Mouse (Mus musculus): ENCODE measurements around the gene Ccdc74a. TPM values are rescaled to one million over a fixed set of nuclear protein-coding genes. Genes with fewer than 3 reads are reported as not detected.
A peak's percentile ranks its signal among the peaks of the same experiment; 100 is the strongest.

Ccdc74a gene
- total RNA-seq, 2 experiments from 2014 or later = 25.5 to 25.8 TPM

DNA sequence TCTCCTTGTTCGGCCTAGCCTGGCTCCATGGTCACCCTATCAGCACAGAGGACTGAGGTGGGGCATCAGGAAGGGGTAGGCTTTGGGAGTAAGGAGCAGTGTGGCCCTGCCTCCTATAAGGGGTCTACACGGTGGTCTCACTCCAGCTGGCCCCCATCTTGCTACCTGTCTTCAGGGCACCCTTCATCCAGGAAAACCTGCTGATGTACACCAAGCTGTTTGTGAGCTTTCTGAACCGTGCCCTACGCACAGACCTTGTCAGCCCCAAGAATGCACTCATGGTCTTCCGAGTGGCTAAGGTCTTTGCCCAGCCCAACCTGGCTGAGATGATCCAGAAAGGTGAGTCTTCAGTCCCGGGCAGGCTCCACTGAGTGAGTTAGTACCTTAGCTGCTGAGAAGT is 6.3 kb upstream of the Ccdc74a start:
- DNase-seq (ENCODE audit: low spot score in 2 of 2) = no peak
- intact Hi-C loops (cut with DNase I) = no loop called here

DNA sequence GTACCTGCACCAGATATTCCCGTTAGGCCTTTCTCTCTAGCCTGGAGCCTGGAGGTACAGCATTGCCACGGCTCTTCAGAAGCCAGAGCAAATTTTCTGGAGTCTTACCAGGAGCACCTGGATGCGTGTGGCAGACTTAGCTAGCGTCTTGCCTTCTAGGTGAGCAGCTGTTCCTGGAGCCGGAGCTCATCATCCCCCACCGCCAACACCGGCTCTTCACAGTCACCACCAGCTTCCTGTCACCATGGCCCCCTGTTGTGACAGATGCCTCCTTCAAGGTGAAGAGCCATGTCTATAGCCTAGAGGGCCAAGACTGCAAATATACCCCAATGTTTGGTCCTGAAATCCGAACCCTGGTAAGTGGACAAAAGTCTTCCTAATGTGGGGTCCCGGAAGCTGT is 5.6 kb upstream of the Ccdc74a start:
- intact Hi-C loops (cut with DNase I) = no loop called here
- no peak for DNase-seq (ENCODE audit: low spot score in 2 of 2)

DNA sequence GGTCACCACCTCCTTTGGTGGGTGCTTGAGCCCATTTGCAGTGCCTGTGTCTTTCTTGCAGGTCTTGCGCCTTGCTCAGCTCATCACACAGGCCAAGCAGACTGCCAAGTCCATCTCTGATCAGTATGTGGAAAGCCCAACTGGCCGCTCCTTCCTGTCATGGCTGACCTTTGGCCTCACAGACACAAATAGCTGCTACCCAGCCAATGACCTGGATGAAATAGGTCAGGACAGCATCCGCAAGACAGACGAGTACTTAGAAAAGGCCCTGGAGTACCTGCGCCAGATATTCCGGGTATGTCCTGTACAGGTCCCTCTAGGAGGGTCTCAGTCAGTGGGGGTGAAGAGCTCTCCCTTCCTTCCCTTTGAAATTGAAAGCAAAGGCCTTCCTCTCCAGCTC is 5.0 kb upstream of the Ccdc74a start:
- no peak for DNase-seq (ENCODE audit: low spot score in 2 of 2)
- intact Hi-C loops (cut with DNase I) = no loop called here

DNA sequence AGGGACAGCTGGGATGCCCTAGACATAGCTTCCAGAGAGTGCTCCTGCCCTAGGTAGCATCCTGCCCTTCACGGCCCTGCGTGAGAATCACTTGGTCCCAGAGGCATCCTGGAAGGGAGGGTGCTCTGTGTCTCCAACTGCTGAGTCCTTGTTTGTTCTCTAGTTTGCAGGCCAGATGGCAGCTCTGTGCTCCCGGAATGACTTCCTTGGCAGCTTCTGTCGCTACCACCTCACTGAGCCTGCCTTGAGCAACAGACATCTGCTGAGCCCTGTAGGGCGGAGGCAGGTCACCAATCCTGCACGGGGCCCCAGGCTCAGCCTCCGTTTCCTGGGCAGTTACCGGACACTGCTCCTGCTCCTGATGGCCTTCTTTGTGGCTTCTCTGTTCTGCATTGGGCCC is 4.0 kb upstream of the Ccdc74a start:
- intact Hi-C loops (cut with DNase I) = no loop called here
- DNase-seq (ENCODE audit: low spot score in 2 of 2) = no peak

DNA sequence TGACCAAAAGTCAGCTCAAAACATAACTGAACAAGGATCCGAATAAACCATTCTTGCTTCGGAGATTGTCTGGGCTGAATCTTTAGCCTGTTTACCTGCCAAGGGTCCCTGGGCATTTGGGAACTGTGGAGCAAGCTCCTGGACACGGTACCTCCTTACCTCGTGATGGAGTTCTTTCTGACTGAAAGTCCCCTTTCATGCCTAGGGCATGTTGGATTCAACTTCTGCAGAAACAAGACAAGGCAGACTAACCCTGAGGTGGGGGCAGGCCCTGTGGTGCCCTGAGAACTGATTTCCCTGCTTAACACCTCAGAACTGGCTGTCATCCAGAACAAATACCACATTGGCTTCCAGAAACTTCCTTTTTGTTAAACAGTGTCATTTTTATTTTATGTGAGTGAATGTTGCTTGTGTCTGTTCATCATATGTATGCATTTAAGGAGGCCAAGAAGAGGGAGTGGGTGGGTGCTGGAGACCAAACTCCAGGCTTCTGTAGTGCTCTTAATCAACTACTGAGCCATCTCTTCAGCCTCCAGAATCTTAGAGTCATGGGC is 2.8 kb upstream of the Ccdc74a start:
- no peak for DNase-seq (ENCODE audit: low spot score in 2 of 2)
- intact Hi-C loops (cut with DNase I) = no loop called here

DNA sequence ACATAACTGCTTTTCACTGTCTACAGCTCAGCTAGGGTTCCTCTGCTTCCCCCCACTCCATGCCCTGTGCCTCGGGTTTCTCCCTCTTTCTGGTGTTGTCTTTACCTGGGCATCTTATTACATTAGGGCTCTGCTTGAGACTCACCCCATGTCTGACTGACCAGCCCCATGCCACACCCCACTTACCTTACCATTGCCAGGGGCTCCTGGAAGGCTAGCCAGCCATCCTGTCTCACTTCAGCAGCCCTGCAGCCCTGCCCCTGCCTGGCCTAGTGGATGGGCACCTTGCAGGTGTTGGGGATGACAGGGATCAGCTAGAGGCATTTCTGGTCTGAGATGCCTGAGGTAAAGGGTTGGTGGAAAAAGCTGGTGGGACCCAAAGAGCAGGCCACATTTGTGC is 886 bp downstream of the Ccdc74a start:
- intact Hi-C loops (cut with DNase I) = loop anchor here (5.0 kb wide), 1 partner anchor 75 kb away; no protein-coding TSS in a partner anchor

DNA sequence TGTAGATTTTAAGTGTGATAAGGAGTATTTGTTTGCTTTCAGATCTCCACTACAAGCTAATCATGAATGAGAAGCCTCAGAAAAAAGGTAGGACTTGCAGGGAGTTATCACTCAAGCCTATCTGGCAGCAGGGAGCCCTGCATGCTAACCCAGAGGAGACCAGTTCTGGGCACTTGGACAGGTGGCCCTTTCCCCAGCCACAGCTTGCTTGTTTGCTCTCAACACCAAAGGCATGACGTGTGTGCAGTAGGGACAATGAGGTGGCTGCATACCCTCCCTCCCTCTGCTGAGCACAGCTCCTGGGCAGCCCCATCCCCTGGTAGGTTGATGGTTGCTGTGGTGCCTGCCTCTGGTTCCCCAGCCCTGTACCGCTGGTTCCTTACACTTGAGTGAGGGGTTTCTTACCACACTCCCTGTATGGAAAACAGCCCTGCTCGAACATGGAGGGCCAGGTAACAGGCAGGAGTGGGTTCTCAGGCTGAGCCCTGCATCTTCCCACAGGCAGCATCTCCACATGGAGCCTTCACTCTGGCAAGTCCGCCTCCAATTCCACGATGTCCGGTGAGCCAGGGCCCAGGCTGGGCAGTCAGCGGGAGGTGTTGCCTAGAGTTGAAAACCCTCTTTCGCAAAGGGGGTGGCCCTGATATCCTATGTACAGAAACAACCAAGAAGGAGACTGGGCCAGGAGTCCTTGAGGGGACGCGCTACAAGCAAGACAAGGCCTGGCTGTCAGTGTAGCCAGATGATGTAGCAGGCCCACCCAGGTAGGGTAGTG is 1.5 kb downstream of the Ccdc74a start:
- intact Hi-C loops (cut with DNase I) = loop anchor here (5.0 kb wide), 1 partner anchor 75 kb away; no protein-coding TSS in a partner anchor
- DNase-seq (ENCODE audit: low spot score in 2 of 2) = no peak

More for the DNA sequence above, 886 bp downstream of the Ccdc74a start:
- no peak for DNase-seq (ENCODE audit: low spot score in 2 of 2)

DNA sequence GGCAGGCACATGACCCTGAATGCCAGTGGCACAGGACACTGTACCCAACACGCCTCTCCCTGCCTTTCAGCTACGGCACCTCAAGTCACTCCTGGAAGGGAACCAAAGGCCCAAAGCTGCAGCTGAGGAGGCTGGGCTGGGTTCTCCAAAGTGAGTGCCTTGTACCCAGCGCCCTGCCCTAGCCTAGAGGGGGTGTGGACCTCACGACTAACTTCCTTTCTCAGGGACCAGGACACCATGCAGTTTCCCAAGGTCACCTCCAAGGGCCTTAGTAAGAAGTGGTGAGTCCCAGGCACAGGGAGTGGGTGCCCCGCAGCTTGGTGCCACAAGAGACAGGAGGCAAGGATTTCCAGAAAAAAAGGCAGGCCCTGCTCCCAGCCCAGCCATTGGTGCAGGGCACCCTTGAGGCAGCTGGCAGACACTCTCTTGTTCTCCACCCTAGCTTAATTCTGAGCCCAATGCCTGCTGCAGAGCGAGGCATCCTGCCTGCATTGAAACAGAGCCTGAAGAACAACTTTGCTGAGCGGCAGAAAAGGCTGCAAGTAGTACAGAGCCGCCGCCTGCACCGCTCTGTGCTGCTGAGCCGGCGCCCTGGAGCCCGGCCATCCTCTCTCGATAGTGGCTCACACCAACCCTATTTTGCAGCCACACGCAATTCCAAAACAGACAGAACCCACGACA is 3.8 kb downstream of the Ccdc74a start:
- DNase-seq (ENCODE audit: low spot score in 2 of 2) = peak in 1 of 2 experiments; percentile 45
- intact Hi-C loops (cut with DNase I) = loop anchor here (5.0 kb wide), 1 partner anchor 72 kb away; no protein-coding TSS in a partner anchor

DNA sequence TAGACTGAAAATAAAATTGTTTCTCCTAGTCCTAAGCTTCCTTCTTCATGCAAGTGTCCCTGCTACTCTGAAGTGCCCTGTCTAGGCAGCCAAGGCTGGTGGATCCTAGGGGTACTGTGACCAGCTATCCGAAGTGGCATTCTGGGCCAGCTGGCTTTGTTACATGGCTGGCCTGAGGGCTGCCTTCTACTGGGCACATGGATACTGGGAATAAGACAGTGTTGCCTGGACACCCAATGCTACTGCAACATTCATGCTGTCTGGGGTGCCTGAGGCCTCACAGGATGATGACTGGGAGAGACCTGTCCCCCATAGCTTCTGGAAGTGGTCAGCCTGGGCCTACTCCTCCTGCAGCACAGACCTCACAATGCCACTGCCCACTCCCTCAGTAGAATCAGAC is 4.4 kb downstream of the Ccdc74a start:
- DNase-seq (ENCODE audit: low spot score in 2 of 2) = no peak
- intact Hi-C loops (cut with DNase I) = no loop called here

DNA sequence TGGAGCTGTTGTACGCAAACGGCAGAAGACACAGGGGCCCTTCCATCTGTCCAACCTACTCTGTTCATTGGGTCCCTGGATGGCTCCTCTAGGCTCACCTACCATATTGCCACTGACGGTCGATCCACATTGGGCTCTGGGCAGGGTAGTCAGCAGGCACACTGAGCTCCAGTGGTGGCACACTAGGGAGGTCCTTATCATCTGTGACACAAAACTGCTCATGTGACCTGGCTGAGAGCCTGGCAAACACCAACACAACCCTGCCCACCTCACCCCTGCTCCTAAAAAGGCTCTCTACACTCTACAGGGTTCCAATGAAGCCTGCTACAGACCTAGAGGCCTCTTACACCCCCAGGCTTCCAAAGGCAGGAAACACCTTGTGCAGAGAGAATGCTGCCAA is 6.3 kb downstream of the Ccdc74a start:
- intact Hi-C loops (cut with DNase I) = no loop called here
- no peak for DNase-seq (ENCODE audit: low spot score in 2 of 2)

DNA sequence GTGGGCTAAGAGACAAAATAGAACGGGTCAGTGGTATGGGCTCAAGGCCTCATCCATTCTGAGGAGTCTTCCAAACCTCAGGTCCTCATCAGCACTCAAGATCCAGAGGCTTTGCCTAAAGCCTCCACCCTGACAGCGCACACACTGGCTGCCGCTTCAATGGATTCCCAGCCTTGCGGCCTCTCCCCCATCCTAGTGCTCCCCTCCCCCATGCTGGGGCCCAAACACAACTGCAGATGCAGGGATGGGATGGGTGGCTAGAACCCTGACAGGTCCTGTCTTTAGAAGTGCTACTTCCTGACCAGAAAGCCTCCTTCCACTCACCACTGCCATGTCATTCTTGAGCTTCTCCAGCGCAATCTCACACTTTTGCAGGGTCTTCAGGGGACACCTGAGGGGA is 7.3 kb downstream of the Ccdc74a start:
- intact Hi-C loops (cut with DNase I) = no loop called here
- no peak for DNase-seq (ENCODE audit: low spot score in 2 of 2)

DNA sequence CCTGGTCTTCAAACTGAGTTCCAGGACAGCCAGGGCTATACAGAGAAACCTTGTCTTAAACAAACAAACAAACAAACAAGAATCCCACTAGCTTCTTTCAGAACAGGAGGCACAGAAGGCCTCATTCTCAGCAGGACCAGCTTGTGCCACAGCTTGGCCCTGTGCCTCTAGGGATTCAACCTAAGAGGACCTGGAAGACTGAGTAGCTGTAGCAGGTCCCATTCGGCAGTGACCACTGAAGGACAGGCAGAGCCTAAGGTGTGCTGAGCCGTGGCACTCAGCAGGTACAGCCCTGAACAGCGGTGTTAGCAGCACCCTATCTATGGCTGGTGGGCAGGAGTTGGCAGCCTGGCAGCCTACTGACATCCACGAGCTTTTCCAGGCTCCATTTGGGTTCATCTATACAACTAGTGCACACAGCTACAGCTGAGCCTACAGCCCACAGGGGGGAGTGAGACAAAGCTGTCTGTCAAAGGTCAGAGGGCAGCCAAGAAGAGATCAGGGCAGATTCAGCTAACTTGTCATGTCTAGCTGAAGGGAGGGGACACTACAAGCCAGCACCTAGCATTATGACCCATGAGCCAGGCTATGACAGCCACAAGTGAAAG is 8.0 kb downstream of the Ccdc74a start:
- intact Hi-C loops (cut with DNase I) = no loop called here
- DNase-seq (ENCODE audit: low spot score in 2 of 2) = no peak

DNA sequence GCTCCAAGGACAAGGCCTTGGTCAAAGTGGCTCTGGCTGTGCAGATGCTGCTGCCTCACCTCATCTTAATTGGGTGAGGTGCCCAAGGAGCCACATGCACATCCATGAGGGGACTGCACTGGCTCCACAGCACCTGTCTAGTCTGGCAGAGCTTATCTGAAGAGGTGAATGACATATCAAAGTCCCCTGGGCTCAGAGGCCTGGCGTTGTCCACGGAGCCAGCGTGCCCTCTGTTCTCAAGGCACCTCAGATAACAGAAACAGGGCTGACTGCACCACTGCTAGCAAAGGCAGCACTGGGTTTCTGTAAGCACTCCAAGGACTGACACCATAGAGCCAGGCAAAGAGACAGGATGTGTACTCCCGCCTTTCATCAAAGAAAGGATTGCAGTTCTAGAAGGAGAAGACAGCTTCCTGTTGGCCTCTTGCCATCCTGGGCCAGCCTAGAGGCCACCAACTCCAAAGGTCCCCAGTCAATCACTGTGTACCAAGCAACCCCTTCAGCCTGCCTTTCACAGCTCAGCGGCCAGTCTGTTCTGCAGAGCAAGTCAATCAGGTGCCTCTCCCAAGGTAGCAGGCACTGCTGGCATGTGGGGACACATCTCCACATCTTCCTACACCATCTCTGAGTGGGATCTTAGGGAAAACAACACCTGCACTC is 10.1 kb downstream of the Ccdc74a start:
- intact Hi-C loops (cut with DNase I) = no loop called here
- no peak for DNase-seq (ENCODE audit: low spot score in 2 of 2)

DNA sequence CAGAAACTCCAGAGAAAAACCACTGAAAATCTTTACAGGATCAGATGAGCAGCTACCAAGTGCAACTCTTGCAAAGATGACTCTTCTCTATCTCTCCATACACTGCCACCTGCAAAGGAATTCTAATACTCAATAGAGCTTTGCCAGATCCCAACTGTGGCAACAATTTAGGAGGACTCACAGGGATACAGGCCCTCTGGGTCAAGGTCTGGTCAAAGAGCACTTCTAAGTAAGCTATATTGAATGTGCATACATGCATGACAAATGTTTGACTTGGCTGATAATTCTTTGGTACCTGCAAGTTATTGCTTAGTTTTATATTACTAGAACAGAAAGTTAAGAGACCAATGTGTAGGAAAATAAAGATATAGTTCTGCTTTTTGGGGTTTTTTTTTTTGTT is 19.3 kb downstream of the Ccdc74a start:
- intact Hi-C loops (cut with DNase I) = no loop called here
- no peak for DNase-seq (ENCODE audit: low spot score in 2 of 2)

DNA sequence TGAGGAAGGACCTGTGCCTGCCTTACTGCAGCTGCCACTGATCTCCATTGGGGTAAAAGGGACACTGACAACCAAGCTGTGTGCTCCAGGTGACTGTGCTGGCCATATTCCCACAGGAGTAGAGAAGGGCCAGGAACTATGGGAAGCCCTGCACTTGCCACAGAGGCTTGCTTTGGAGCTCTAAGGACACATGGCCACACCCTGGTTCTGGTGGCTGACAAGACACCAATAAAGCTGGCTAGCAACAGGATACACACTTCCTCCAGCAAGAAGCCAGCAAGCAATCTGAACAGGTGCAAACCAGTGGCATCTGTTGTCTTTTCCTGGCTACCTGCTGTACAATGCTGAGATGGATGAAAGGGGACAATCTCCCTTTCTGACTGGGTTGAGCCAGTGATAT is 23.6 kb downstream of the Ccdc74a start:
- intact Hi-C loops (cut with DNase I) = no loop called here

DNA sequence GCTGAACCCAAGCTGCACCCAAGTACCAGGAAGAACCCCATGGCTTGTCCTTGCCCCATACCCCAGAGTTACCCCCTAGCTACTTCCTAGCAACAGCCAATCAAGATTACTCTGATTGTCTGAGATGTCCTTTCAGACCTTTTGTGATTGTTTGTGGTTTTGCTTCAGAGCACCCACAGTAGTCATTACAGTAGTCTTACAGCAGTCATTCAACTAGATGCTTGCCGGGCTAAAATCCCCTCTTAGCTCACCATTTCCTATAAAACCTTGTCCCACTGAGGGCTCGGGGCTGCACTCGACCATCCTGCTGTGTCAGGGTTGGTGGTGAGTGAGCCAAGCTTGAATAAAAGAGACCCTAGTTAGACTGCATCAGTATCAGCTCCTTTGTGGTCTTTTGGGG is 48.6 kb downstream of the Ccdc74a start:
- intact Hi-C loops (cut with DNase I) = no loop called here
- DNase-seq (ENCODE audit: low spot score in 2 of 2) = no peak

More for the DNA sequence above, 23.6 kb downstream of the Ccdc74a start:
- no peak for DNase-seq (ENCODE audit: low spot score in 2 of 2)

All from left cerebral cortex, postnatal 36 days (tissue).